Mouse (Mus musculus): ENCODE measurements around the gene 4430402I18Rik.

DNA sequence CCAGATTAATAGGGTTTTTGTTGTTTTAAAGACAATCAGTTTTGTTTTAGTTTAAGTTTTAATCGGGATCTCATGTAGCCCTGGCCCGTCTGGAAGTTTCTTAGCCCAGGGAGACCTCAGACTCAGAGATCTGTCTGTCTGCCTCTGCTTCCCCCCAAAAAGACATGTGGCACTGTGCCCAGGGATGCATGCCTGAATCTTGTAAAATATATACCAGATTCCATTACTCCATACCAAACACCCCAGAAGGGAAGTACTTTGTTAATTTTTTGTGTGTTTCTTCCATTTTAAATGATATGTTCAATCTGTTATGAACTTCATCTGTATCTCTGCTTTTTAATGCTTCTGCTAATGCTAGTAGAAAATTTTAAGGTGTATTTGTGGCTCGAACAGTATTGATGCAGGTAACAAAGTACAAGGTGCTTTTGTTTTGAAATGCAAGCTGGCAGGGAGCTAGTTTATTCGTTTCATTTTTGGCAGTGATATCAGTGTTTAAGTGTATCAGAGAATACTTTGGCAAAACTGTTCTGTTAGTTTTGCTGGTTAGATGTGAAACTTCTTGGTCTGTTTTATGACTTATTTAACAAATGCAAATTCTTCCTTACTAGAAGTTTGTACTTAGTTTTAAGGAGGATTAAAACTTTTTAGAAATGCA lies 30.5 kb upstream of the 4430402I18Rik start:
- TF ChIP-seq CTCF (conservative IDR thresholded peaks at IDR 0.05 in 1 of 2, IDR thresholded peaks at IDR 0.05 in 1 of 2; ENCODE audit: low read depth in 2 of 2, low read length in 2 of 2) (no peak), SIN3A (IDR thresholded peaks at IDR 0.05; ENCODE audit: low read length) (no peak)
